Mouse (Mus musculus) limb, embryonic 12.5 days (tissue): ENCODE results near the gene Anapc5. TPM values are rescaled to one million over a fixed set of nuclear protein-coding genes. Genes with fewer than 3 reads are reported as not detected.

ENCODE experiments used
- ATAC-seq: fragments of 200-750 bp; cut with Nextera tagmentation; 2 replicates; pipeline ENCODE4 v1.8.0; 2017; ENCODE audit warnings: low read depth, moderate TSS enrichment; ENCODE audit not compliant: insufficient number of reproducible peaks, insufficient read depth, low FRiP score, low TSS enrichment
- H3K27ac ChIP-seq: fragments of 300-500 bp; sonication (generic); 2 replicates; pipeline ENCODE4 v1.5.1; 2016; ENCODE audit warnings: mild to moderate bottlenecking, moderate library complexity
- H3K27me3 ChIP-seq: fragments of 300-500 bp; sonication (generic); 2 replicates; pipeline ENCODE4 v1.6.1; 2016; ENCODE audit warnings: mild to moderate bottlenecking, moderate library complexity
- H3K36me3 ChIP-seq: fragments of 300-500 bp; sonication (generic); 2 replicates; pipeline ENCODE4 v1.6.1; 2016; ENCODE audit warnings: mild to moderate bottlenecking, moderate library complexity
- H3K4me1 ChIP-seq: fragments of 300-500 bp; sonication (generic); replicated peaks from 2 replicates; pipeline ENCODE4 v1.6.1; 2016
- H3K4me2 ChIP-seq: fragments of 300-500 bp; sonication (generic); 2 replicates; pipeline ENCODE4 v1.6.1; 2016; ENCODE audit warnings: mild to moderate bottlenecking, moderate library complexity
- H3K4me3 ChIP-seq: fragments of 300-500 bp; sonication (generic); replicated peaks from 2 replicates; pipeline ENCODE4 v1.5.1; 2016; ENCODE audit warnings: mild to moderate bottlenecking
- H3K9ac ChIP-seq: fragments of 300-500 bp; sonication (generic); replicated peaks from 2 replicates; pipeline ENCODE4 v1.6.1; 2016; ENCODE audit warnings: mild to moderate bottlenecking, moderate library complexity
- H3K9me3 ChIP-seq: fragments of 300-500 bp; sonication (generic); 2 replicates; pipeline ENCODE4 v1.6.1; 2016; ENCODE audit warnings: mild to moderate bottlenecking, moderate library complexity
- WGBS: fragments of 180-500 bp; shearing (Covaris S2); methylation state at CpG from one replicate; pipeline ENCODE4 v1.1.7; 2016; 5-methylcytosine and 5-hydroxymethylcytosine counted together
- polyA plus RNA-seq: library from polyadenylated mRNA; unstranded; fragments of >200 nt; fragmentation: Nextera tagmentation; extraction: Ambion mirVana; gene quantifications from 2 replicates; pipeline ENCODE4 v1.2.1, GENCODE M21; 2016

Anapc5 gene
- polyA plus RNA-seq, result 477 and 493 TPM in 2 replicates

DNA sequence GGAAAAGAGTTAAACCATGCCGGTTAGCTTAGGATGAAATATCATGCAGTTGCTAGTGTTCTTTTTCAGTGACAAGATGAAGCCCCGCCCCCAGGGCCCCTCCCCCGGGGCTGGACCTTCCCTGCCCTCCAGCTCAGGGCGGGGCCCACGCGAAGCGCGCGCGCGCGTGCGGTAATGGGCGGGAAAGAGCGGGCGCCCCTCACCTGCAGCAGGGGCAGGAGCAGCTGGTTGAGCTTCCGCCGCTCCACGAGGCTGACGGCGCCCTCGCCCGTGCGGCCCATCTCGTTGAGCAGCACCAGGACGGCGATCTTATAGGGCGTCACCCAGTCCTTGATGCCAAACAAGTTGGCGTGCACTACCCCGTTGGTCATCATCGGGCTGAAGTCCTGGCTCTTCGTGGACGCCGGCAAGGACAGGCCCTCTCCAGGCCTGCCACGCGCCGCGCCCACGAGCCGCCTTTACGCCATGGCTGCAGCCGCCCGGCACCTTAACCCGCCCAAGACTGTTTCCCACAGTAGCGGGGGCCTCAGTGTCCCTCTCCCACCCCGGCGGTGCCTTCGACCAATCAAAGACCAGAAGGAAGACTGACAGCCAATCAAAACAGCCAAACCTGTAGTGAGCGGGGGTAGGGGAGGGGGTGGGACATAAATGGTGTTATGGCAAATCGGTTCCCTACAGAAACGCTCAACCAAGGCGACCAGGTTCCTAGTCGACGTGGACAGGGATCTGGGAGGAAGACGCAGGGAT lies at the start of gene Anapc5:
Gene Anapc5, minus strand, starts transcription at position 563 of the 747 bp plus-strand sequence.
- under 1% methylated on average over 55 of the region's 55 CpGs for WGBS
- peak; percentile 99 for ATAC-seq
- peak within 1 kb of the TSS; percentile 98 for H3K27ac ChIP-seq
- peak within 1 kb of the TSS; percentile 82 for H3K9ac ChIP-seq
- H3K4me2 ChIP-seq, result peak within 1 kb of the TSS; percentile 58
- peaks cover 35% of the 10 kb centered on the region for H3K36me3 ChIP-seq
- no peaks in the 10 kb centered on the region for H3K9me3 ChIP-seq
- H3K4me1 ChIP-seq, result peaks cover 10% of the 10 kb centered on the region
- no peaks in the 10 kb centered on the region for H3K27me3 ChIP-seq
- H3K4me3 ChIP-seq, result peak within 1 kb of the TSS; percentile 73

DNA sequence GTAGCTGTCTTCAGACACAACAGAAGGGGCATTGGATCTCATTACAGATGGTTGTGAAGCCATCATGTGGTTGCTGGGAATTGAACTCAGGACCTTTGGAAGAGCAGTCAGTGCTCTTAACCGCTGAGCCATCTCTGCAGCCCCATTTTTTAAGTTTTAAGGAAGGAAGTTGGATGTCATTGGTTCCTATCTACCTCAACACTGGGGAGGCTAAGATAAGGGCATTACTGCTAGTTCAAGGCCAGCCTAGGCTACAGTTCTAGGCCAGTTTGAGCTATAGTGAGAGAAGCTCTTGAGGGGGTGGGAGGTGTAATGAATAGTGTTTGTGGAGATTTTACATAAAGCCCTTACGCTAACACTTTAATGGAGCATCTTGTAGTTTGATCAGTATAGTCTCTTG lies 41.9 kb upstream of the Anapc5 start:
- WGBS, result 92% methylated on average over 2 of the region's 2 CpGs
- Histone ChIP-seq H3K27me3 (no peaks in the 10 kb centered on the region), H3K27ac (no peak overlapping the region), H3K4me2 (no peak overlapping the region), H3K9me3 (no peaks in the 10 kb centered on the region), H3K4me1 (no peaks in the 10 kb centered on the region), H3K36me3 (peaks cover 71% of the 10 kb centered on the region), H3K9ac (no peak overlapping the region), H3K4me3 (no peak overlapping the region)
- ATAC-seq, result no peak

DNA sequence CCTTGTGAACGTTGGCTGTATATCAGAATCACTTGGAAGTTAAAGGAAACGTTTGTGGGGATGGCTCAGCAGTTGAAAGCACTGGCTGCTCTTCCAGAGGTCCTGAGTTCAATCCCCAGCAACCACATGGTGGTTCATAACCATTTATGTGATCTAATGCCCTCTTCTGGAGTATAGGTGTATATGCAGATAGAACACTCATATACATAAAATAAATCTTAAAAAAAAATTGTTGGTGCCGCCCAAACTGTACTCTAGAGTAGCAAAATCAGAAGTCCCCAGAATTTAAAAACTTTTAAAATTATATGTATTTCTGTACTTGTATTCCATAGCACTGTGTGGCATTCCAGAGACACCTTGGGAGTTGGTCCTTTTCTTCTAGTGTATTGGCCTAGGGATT lies 34.7 kb upstream of the Anapc5 start:
- H3K4me3 ChIP-seq, result no peak overlapping the region
- no peak overlapping the region for H3K4me2 ChIP-seq
- H3K27me3 ChIP-seq, result no peaks in the 10 kb centered on the region
- H3K9ac ChIP-seq, result no peak overlapping the region
- peaks cover 9% of the 10 kb centered on the region for H3K4me1 ChIP-seq
- no peaks in the 10 kb centered on the region for H3K9me3 ChIP-seq
- ATAC-seq, result no peak
- peaks cover 21% of the 10 kb centered on the region; the same call in 1 of the 2 replicates for H3K36me3 ChIP-seq
- no peak overlapping the region for H3K27ac ChIP-seq
- WGBS, result 76% methylated on average over 3 of the region's 3 CpGs

GRCm38 (mm10) chr5:122852611-122853010 lies 31.5 kb upstream of the Anapc5 start:
- Histone ChIP-seq H3K4me3 (no peak overlapping the region), H3K9me3 (no peaks in the 10 kb centered on the region), H3K9ac (no peak overlapping the region), H3K4me2 (no peak overlapping the region), H3K27ac (no peak overlapping the region), H3K27me3 (no peaks in the 10 kb centered on the region), H3K4me1 (peaks cover 16% of the 10 kb centered on the region), H3K36me3 (peaks cover 16% of the 10 kb centered on the region; the same call in 1 of the 2 replicates)
- no peak for ATAC-seq
- 66% methylated on average over 2 of the region's 2 CpGs for WGBS

- ATAC-seq, result peak; percentile 87
- Histone ChIP-seq H3K27ac (peak overlapping the region; percentile 94), H3K4me1 (peaks cover 16% of the 10 kb centered on the region), H3K4me3 (peak overlapping the region; percentile 95), H3K36me3 (peaks cover 7% of the 10 kb centered on the region; the same call in 1 of the 2 replicates), H3K4me2 (peak overlapping the region; percentile 93), H3K9me3 (no peaks in the 10 kb centered on the region), H3K27me3 (no peaks in the 10 kb centered on the region), H3K9ac (peak overlapping the region; percentile 98)
- WGBS, result under 1% methylated on average over 38 of the region's 38 CpGs
Measured at GRCm38 (mm10) chr5:122850319-122851002, 29.3 kb upstream of the Anapc5 start.

DNA sequence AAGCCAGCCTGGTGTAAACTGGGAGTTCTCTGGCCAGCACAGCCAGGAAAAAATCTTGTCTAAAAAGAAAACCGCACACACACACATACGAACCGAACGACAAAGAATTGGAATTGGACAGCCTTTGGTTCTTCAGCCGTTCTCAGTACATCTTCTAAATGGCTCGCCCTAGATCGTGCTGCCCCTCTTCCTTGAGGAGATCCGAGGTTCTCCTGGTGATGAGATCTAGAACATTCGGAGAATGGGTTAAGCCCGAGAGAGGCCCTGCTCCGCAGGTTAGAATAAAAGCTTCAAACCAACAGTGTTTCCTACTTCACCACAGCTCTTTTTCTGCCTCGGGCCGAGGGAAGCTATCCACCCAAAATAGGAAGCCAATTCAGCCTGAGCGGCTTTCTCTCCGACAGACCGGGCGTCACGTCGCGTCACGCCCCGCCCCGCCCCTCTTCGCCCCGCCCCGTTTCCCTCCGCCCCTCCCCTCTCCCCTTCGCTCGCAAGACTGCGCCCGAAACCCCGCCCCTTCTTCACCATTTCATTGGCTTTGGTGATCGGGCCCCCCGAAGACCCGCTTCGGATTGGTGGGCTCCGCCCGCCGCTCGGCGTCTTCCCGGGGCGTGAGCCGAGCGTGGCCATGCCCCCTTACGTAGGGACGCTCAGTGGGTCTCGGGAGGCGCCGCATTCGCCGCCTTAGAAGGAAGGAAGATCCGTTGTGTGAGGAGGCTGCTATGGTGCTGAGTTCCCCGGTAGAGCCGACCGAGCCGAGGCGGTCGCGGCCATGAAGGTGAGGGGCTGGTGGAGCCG lies 28.6 kb upstream of the Anapc5 start, which contains the start of gene Rnf34:
Gene Rnf34, plus strand, starts transcription at position 528 of the 798 bp plus-strand sequence.
- ATAC-seq, result peak; percentile 99

GRCm38 (mm10) chr5:122843799-122844198 lies 22.7 kb upstream of the Anapc5 start:
- no peaks in the 10 kb centered on the region for H3K4me1 ChIP-seq
- H3K9me3 ChIP-seq, result no peaks in the 10 kb centered on the region
- H3K4me3 ChIP-seq, result no peak overlapping the region
- no peak for ATAC-seq
- H3K27ac ChIP-seq, result no peak overlapping the region
- no peak overlapping the region for H3K9ac ChIP-seq
- H3K4me2 ChIP-seq, result no peak overlapping the region
- 86% methylated on average over 5 of the region's 5 CpGs for WGBS
- no peaks in the 10 kb centered on the region for H3K27me3 ChIP-seq
- H3K36me3 ChIP-seq, result no peaks in the 10 kb centered on the region

More for the DNA sequence above, 28.6 kb upstream of the Anapc5 start, which contains the start of gene Rnf34:
- Histone ChIP-seq H3K9ac (peak within 1 kb of the TSS; percentile 98), H3K4me2 (peak within 1 kb of the TSS; percentile 93), H3K27ac (peak within 1 kb of the TSS; percentile 94), H3K4me3 (peak within 1 kb of the TSS; percentile 95), H3K4me1 (peaks cover 16% of the 10 kb centered on the region), H3K27me3 (no peaks in the 10 kb centered on the region), H3K9me3 (no peaks in the 10 kb centered on the region), H3K36me3 (peaks cover 4% of the 10 kb centered on the region; the same call in 1 of the 2 replicates)
- 2% methylated on average over 58 of the region's 61 CpGs for WGBS

DNA sequence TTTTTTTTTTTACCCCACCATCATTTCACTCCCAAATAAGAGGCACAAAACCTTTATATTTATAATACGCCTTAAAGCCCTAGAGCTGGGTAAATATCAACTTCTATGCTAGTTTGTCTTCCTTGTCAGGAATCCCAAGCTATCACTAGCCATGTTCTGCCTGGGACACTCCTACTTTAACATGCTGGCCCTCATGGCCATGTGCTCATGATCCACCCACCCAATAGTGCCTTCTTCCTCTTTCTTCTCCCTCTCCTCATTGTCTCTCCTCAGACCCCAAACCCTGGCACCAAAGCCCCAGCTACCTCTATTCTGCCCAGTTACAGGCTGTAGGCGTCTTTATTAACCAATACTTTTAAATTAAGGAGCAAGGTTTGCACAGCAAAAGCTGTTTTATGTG lies 20.0 kb upstream of the Anapc5 start:
- no peak for ATAC-seq
- H3K27me3 ChIP-seq, result no peaks in the 10 kb centered on the region
- H3K4me3 ChIP-seq, result no peak overlapping the region
- 87% methylated on average over 2 of the region's 2 CpGs for WGBS
- no peaks in the 10 kb centered on the region for H3K9me3 ChIP-seq
- no peak overlapping the region for H3K4me2 ChIP-seq
- no peak overlapping the region for H3K9ac ChIP-seq
- no peaks in the 10 kb centered on the region for H3K4me1 ChIP-seq
- H3K27ac ChIP-seq, result no peak overlapping the region
- no peaks in the 10 kb centered on the region for H3K36me3 ChIP-seq

DNA sequence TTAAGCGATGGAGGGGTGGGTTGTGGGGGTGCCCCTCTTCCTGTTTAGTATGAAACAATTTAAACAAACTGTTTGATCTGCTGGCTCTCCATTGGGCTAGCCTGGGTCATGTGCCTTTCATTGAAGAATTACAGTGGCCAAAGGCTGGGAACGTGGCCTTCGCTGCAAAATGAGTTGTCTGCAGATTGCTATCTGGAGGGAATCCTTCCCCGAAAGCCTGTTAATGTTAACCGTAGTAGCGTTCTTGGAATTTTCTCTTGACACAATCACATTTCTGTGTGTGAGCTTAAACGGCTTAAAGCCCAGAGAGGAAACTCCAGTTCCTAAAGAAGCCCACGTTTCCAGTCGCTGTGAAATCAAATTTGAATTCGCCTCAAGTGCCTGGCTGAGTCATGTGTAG lies 11.9 kb upstream of the Anapc5 start:
- Histone ChIP-seq H3K4me2 (no peak overlapping the region), H3K9me3 (no peaks in the 10 kb centered on the region), H3K36me3 (no peaks in the 10 kb centered on the region), H3K4me1 (no peaks in the 10 kb centered on the region), H3K9ac (no peak overlapping the region), H3K27ac (no peak overlapping the region), H3K27me3 (no peaks in the 10 kb centered on the region), H3K4me3 (no peak overlapping the region)
- no peak for ATAC-seq
- WGBS, result 80% methylated on average over 10 of the region's 10 CpGs

GRCm38 (mm10) chr5:122832536-122832935 lies 11.4 kb upstream of the Anapc5 start:
- H3K36me3 ChIP-seq, result no peaks in the 10 kb centered on the region
- H3K4me3 ChIP-seq, result no peak overlapping the region

DNA sequence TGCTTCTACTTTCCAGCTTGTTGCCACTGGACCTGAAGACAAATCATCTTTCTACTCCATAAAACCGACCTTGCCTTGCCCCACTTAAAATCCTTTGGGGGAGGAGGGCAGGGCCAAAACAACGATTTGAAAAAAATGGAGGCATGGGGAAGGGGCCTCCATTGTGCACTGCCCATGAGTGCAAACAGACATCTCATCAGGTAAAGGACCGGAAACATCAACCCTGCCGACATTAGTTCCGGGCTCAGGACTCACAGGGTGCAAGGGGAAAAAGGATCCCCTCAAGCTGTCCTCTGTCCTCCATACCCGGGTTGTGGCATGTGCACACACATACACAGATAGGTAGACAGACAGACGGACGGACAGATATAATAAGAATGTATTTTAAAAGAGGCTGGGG lies 4.0 kb upstream of the Anapc5 start:
- H3K4me3 ChIP-seq, result no peak overlapping the region
- no peak overlapping the region for H3K4me2 ChIP-seq
- no peaks in the 10 kb centered on the region for H3K36me3 ChIP-seq

More at GRCm38 (mm10) chr5:122832536-122832935, 11.4 kb upstream of the Anapc5 start:
- no peaks in the 10 kb centered on the region for H3K4me1 ChIP-seq
- no peaks in the 10 kb centered on the region for H3K27me3 ChIP-seq
- H3K9ac ChIP-seq, result no peak overlapping the region
- H3K27ac ChIP-seq, result no peak overlapping the region
- no peak for ATAC-seq
- no peaks in the 10 kb centered on the region for H3K9me3 ChIP-seq
- WGBS, result 87% methylated on average over 10 of the region's 10 CpGs
- H3K4me2 ChIP-seq, result no peak overlapping the region

More for the DNA sequence above, 4.0 kb upstream of the Anapc5 start:
- peaks cover 3% of the 10 kb centered on the region for H3K4me1 ChIP-seq
- H3K9me3 ChIP-seq, result no peaks in the 10 kb centered on the region
- no peak overlapping the region for H3K27ac ChIP-seq
- no peak for ATAC-seq
- H3K9ac ChIP-seq, result no peak overlapping the region
- H3K27me3 ChIP-seq, result no peaks in the 10 kb centered on the region
- 82% methylated on average over 8 of the region's 8 CpGs for WGBS
